Mouse (Mus musculus): Measurements from ENCODE around the gene Stoml2.

Stoml2 gene

GRCm38 (mm10) chr4:43031237-43031995, at the start of gene Stoml2:
Gene Stoml2 (minus strand): TSS chr4:43031710.
- peak; percentile 90 to 93 for DNase-seq (ENCODE audit: low spot score in 2 of 2)

- no peak for DNase-seq (ENCODE audit: low spot score in 2 of 2)
These were observed 46.7 kb upstream of the Stoml2 start for GRCm38 (mm10) chr4:43078071-43078718.

GRCm38 (mm10) chr4:43074923-43075322, 43.4 kb upstream of the Stoml2 start:
- DNase-seq (ENCODE audit: low spot score in 2 of 2) = no peak

GRCm38 (mm10) chr4:43065471-43065870, 34.0 kb upstream of the Stoml2 start:
- DNase-seq (ENCODE audit: low spot score in 2 of 2) = no peak

GRCm38 (mm10) chr4:43060286-43060685, 28.8 kb upstream of the Stoml2 start:
- DNase-seq (ENCODE audit: low spot score in 2 of 2) = no peak

- DNase-seq (ENCODE audit: low spot score in 2 of 2) = no peak
These were observed 28.2 kb upstream of the Stoml2 start for GRCm38 (mm10) chr4:43059697-43060096.

- peak; percentile 83 to 84 for DNase-seq (ENCODE audit: low spot score in 2 of 2)
These were observed 27.5 kb upstream of the Stoml2 start, which contains the start of gene Unc13b for GRCm38 (mm10) chr4:43058753-43059654. Gene Unc13b (plus strand): TSS chr4:43058953.

- no peak for DNase-seq (ENCODE audit: low spot score in 2 of 2)
These were observed 26.9 kb upstream of the Stoml2 start for GRCm38 (mm10) chr4:43058392-43058752.

GRCm38 (mm10) chr4:43057654-43058053, 26.1 kb upstream of the Stoml2 start:
- DNase-seq (ENCODE audit: low spot score in 2 of 2) = no peak

GRCm38 (mm10) chr4:43052627-43053026, 21.1 kb upstream of the Stoml2 start:
- peak; percentile 29 to 46 for DNase-seq (ENCODE audit: low spot score in 2 of 2)

GRCm38 (mm10) chr4:43047231-43047630, 15.7 kb upstream of the Stoml2 start:
- peak; percentile 74 to 85 for DNase-seq (ENCODE audit: low spot score in 2 of 2)

GRCm38 (mm10) chr4:43046607-43047006, 15.1 kb upstream of the Stoml2 start:
- no peak for DNase-seq (ENCODE audit: low spot score in 2 of 2)

GRCm38 (mm10) chr4:43045659-43046302, 14.3 kb upstream of the Stoml2 start, which contains the start of gene Fam214b:
Gene Fam214b (minus strand): TSS chr4:43046220.
- peak; percentile 89 to 95 for DNase-seq (ENCODE audit: low spot score in 2 of 2)

GRCm38 (mm10) chr4:43045285-43045658, 13.8 kb upstream of the Stoml2 start:
- DNase-seq (ENCODE audit: low spot score in 2 of 2) = no peak

GRCm38 (mm10) chr4:43044673-43045072, 13.2 kb upstream of the Stoml2 start:
- DNase-seq (ENCODE audit: low spot score in 2 of 2) = peak; percentile 59 to 64

GRCm38 (mm10) chr4:43043644-43044357, 12.3 kb upstream of the Stoml2 start:
- DNase-seq (ENCODE audit: low spot score in 2 of 2) = peak; percentile 90 to 91

GRCm38 (mm10) chr4:43040881-43041547, 9.5 kb upstream of the Stoml2 start:
- DNase-seq (ENCODE audit: low spot score in 2 of 2) = no peak

GRCm38 (mm10) chr4:43040114-43040572, 8.6 kb upstream of the Stoml2 start:
- DNase-seq (ENCODE audit: low spot score in 2 of 2) = peak; percentile 97 to 98

GRCm38 (mm10) chr4:43039609-43040008, 8.1 kb upstream of the Stoml2 start:
- no peak for DNase-seq (ENCODE audit: low spot score in 2 of 2)
